Mouse (Mus musculus) urinary bladder, postnatal 14 days (tissue): ENCODE data around the gene Slc22a17.

Source experiments
- DNase-seq: peaks from one replicate; pipeline ENCODE4 v3.0.0; 2021; ENCODE audit warnings: low spot score

The Slc22a17 gene

GRCm38 (mm10) chr14:54939434-54940175 is 26.7 kb upstream of the Slc22a17 start:
- peak; percentile 77 for DNase-seq

- DNase-seq, result no peak
Observed at GRCm38 (mm10) chr14:54938431-54939219, 25.7 kb upstream of the Slc22a17 start.

- no peak for DNase-seq
Observed at GRCm38 (mm10) chr14:54937361-54938182, 24.6 kb upstream of the Slc22a17 start.

GRCm38 (mm10) chr14:54936831-54937160 is 23.9 kb upstream of the Slc22a17 start:
- DNase-seq, result no peak

- DNase-seq, result no peak
Observed at GRCm38 (mm10) chr14:54935904-54936830, 23.2 kb upstream of the Slc22a17 start, which contains the start of gene Cmtm5. Gene Cmtm5, plus strand, starts transcription at chr14:54936261.

- DNase-seq, result no peak
Observed at GRCm38 (mm10) chr14:54932645-54933150, 19.8 kb upstream of the Slc22a17 start, which contains the start of gene Il25. Gene Il25, plus strand, starts transcription at chr14:54932695.

GRCm38 (mm10) chr14:54930431-54930830 is 17.5 kb upstream of the Slc22a17 start:
- peak; percentile 43 for DNase-seq

- no peak for DNase-seq
Observed at GRCm38 (mm10) chr14:54929801-54930200, 16.9 kb upstream of the Slc22a17 start.

- DNase-seq, result no peak
Observed at GRCm38 (mm10) chr14:54927296-54927695, 14.4 kb upstream of the Slc22a17 start.

- DNase-seq, result peak; percentile 84
Observed at GRCm38 (mm10) chr14:54926401-54927158, 13.6 kb upstream of the Slc22a17 start.

GRCm38 (mm10) chr14:54925349-54926342 is 12.7 kb upstream of the Slc22a17 start, which contains the start of gene Efs:
Gene Efs, minus strand, starts transcription at chr14:54926126.
- DNase-seq, result peak; percentile 83

GRCm38 (mm10) chr14:54924641-54925348 is 11.9 kb upstream of the Slc22a17 start:
- peak; percentile 77 for DNase-seq

GRCm38 (mm10) chr14:54920076-54920685 is 7.2 kb upstream of the Slc22a17 start:
- DNase-seq, result no peak

GRCm38 (mm10) chr14:54913343-54913742 is 411 bp upstream of the Slc22a17 start:
- no peak for DNase-seq

- DNase-seq, result no peak
Observed at GRCm38 (mm10) chr14:54912109-54912850, 652 bp downstream of the Slc22a17 start.

GRCm38 (mm10) chr14:54908682-54909081 is 4.2 kb downstream of the Slc22a17 start:
- DNase-seq, result no peak

GRCm38 (mm10) chr14:54903641-54904040 is 9.3 kb downstream of the Slc22a17 start:
- DNase-seq, result no peak
